Mouse (Mus musculus): Measurements from ENCODE around the gene Anks3. TPM values are rescaled to one million over a fixed set of nuclear protein-coding genes. Genes with fewer than 3 reads are reported as not detected.

The Anks3 gene
- polyA plus RNA-seq, 1 experiment from 2014 or later = 41.3 TPM

- Histone ChIP-seq H3K4me2 (ENCODE audit: low read depth, low read length) (no peak overlapping the region), H3K27me3 (replicated peaks; ENCODE audit: control insufficient read depth, insufficient read depth, low read length) (no peaks in the 10 kb centered on the region), H3K27ac (ENCODE audit: low read length) (no peak overlapping the region), H3K4me3 (ENCODE audit: low read length) (no peak overlapping the region), H3K9me3 (ENCODE audit: control insufficient read depth, low read length) (no peaks in the 10 kb centered on the region), H3K9ac (ENCODE audit: low read depth, low read length) (no peak overlapping the region), H3K36me3 (ENCODE audit: control insufficient read depth, insufficient read depth, low read length) (peaks cover 14% of the 10 kb centered on the region), H3K4me1 (ENCODE audit: control insufficient read depth, insufficient read depth, low read length) (peaks cover 2% of the 10 kb centered on the region; the same call in 1 of the 2 replicates)
- 90% methylated on average over 2 of the region's 2 CpGs for WGBS
- ATAC-seq = no peak
Measured at GRCm38 (mm10) chr16:4916608-4917007, 47.4 kb downstream of the Anks3 start.

- no peak for ATAC-seq
- Histone ChIP-seq H3K4me1 (ENCODE audit: control insufficient read depth, insufficient read depth, low read length) (peaks cover 2% of the 10 kb centered on the region; the same call in 1 of the 2 replicates), H3K4me2 (ENCODE audit: low read depth, low read length) (no peak overlapping the region), H3K36me3 (ENCODE audit: control insufficient read depth, insufficient read depth, low read length) (peaks cover 17% of the 10 kb centered on the region), H3K27me3 (replicated peaks; ENCODE audit: control insufficient read depth, insufficient read depth, low read length) (no peaks in the 10 kb centered on the region), H3K27ac (ENCODE audit: low read length) (no peak overlapping the region), H3K4me3 (ENCODE audit: low read length) (no peak overlapping the region), H3K9ac (ENCODE audit: low read depth, low read length) (no peak overlapping the region), H3K9me3 (ENCODE audit: control insufficient read depth, low read length) (no peaks in the 10 kb centered on the region)
- WGBS = 91% methylated on average over 3 of the region's 3 CpGs
Measured at GRCm38 (mm10) chr16:4915931-4916330, 48.1 kb downstream of the Anks3 start.

- no peaks in the 10 kb centered on the region for H3K9me3 ChIP-seq (ENCODE audit: control insufficient read depth, low read length)
- H3K27ac ChIP-seq (ENCODE audit: low read length) = peak overlapping the region; percentile 62; the same call in 1 of the 2 replicates
- peaks cover 2% of the 10 kb centered on the region; the same call in 1 of the 2 replicates for H3K4me1 ChIP-seq (ENCODE audit: control insufficient read depth, insufficient read depth, low read length)
- peak; percentile 79 for ATAC-seq
- no peak overlapping the region for H3K4me3 ChIP-seq (ENCODE audit: low read length)
- no peak overlapping the region for H3K4me2 ChIP-seq (ENCODE audit: low read depth, low read length)
- no peak overlapping the region for H3K9ac ChIP-seq (ENCODE audit: low read depth, low read length)
- WGBS = 32% methylated on average over 12 of the region's 12 CpGs
- H3K27me3 ChIP-seq (replicated peaks; ENCODE audit: control insufficient read depth, insufficient read depth, low read length) = no peaks in the 10 kb centered on the region
- H3K36me3 ChIP-seq (ENCODE audit: control insufficient read depth, insufficient read depth, low read length) = peaks cover 25% of the 10 kb centered on the region
Measured at GRCm38 (mm10) chr16:4913783-4914735, 49.9 kb downstream of the Anks3 start.

GRCm38 (mm10) chr16:4912907-4913782, 50.9 kb downstream of the Anks3 start:
- H3K27me3 ChIP-seq (replicated peaks; ENCODE audit: control insufficient read depth, insufficient read depth, low read length) = no peaks in the 10 kb centered on the region
- H3K9me3 ChIP-seq (ENCODE audit: control insufficient read depth, low read length) = no peaks in the 10 kb centered on the region
- peak; percentile 24 for ATAC-seq
- 70% methylated on average over 11 of the region's 11 CpGs for WGBS
- H3K9ac ChIP-seq (ENCODE audit: low read depth, low read length) = no peak overlapping the region
- H3K36me3 ChIP-seq (ENCODE audit: control insufficient read depth, insufficient read depth, low read length) = peaks cover 26% of the 10 kb centered on the region
- H3K4me3 ChIP-seq (ENCODE audit: low read length) = no peak overlapping the region
- peak overlapping the region; percentile 62 for H3K27ac ChIP-seq (ENCODE audit: low read length)
- H3K4me2 ChIP-seq (ENCODE audit: low read depth, low read length) = no peak overlapping the region
- peaks cover 2% of the 10 kb centered on the region; the same call in 1 of the 2 replicates for H3K4me1 ChIP-seq (ENCODE audit: control insufficient read depth, insufficient read depth, low read length)

- peak overlapping the region; percentile 62; the same call in 1 of the 2 replicates for H3K27ac ChIP-seq (ENCODE audit: low read length)
- H3K36me3 ChIP-seq (ENCODE audit: control insufficient read depth, insufficient read depth, low read length) = peaks cover 30% of the 10 kb centered on the region
- no peaks in the 10 kb centered on the region for H3K27me3 ChIP-seq (replicated peaks; ENCODE audit: control insufficient read depth, insufficient read depth, low read length)
- H3K4me2 ChIP-seq (ENCODE audit: low read depth, low read length) = no peak overlapping the region
- no peak for ATAC-seq
- H3K9me3 ChIP-seq (ENCODE audit: control insufficient read depth, low read length) = no peaks in the 10 kb centered on the region
- H3K4me1 ChIP-seq (ENCODE audit: control insufficient read depth, insufficient read depth, low read length) = peaks cover 2% of the 10 kb centered on the region; the same call in 1 of the 2 replicates
- no peak overlapping the region for H3K9ac ChIP-seq (ENCODE audit: low read depth, low read length)
- 80% methylated on average over 10 of the region's 10 CpGs for WGBS
- no peak overlapping the region for H3K4me3 ChIP-seq (ENCODE audit: low read length)
Measured at GRCm38 (mm10) chr16:4912074-4912648, 51.8 kb downstream of the Anks3 start.

GRCm38 (mm10) chr16:4910758-4911157, 53.2 kb downstream of the Anks3 start:
- WGBS = 96% methylated on average over 8 of the region's 8 CpGs
- H3K4me2 ChIP-seq (ENCODE audit: low read depth, low read length) = no peak overlapping the region
- peaks cover 28% of the 10 kb centered on the region for H3K36me3 ChIP-seq (ENCODE audit: control insufficient read depth, insufficient read depth, low read length)

GRCm38 (mm10) chr16:4909745-4910144, 54.3 kb downstream of the Anks3 start:
- Histone ChIP-seq H3K4me2 (ENCODE audit: low read depth, low read length) (no peak overlapping the region), H3K27me3 (replicated peaks; ENCODE audit: control insufficient read depth, insufficient read depth, low read length) (no peaks in the 10 kb centered on the region), H3K4me1 (ENCODE audit: control insufficient read depth, insufficient read depth, low read length) (peaks cover 12% of the 10 kb centered on the region), H3K36me3 (ENCODE audit: control insufficient read depth, insufficient read depth, low read length) (peaks cover 28% of the 10 kb centered on the region), H3K4me3 (ENCODE audit: low read length) (no peak overlapping the region), H3K9ac (ENCODE audit: low read depth, low read length) (no peak overlapping the region), H3K9me3 (ENCODE audit: control insufficient read depth, low read length) (no peaks in the 10 kb centered on the region), H3K27ac (ENCODE audit: low read length) (no peak overlapping the region)
- no peak for ATAC-seq
- 96% methylated on average over 2 of the region's 2 CpGs for WGBS

More at GRCm38 (mm10) chr16:4910758-4911157, 53.2 kb downstream of the Anks3 start:
- Histone ChIP-seq H3K27me3 (replicated peaks; ENCODE audit: control insufficient read depth, insufficient read depth, low read length) (no peaks in the 10 kb centered on the region), H3K4me3 (ENCODE audit: low read length) (no peak overlapping the region), H3K9ac (ENCODE audit: low read depth, low read length) (no peak overlapping the region), H3K27ac (ENCODE audit: low read length) (no peak overlapping the region), H3K4me1 (ENCODE audit: control insufficient read depth, insufficient read depth, low read length) (peaks cover 6% of the 10 kb centered on the region), H3K9me3 (ENCODE audit: control insufficient read depth, low read length) (no peaks in the 10 kb centered on the region)
- ATAC-seq = no peak

GRCm38 (mm10) chr16:4907972-4908371, 56.0 kb downstream of the Anks3 start:
- no peak overlapping the region for H3K4me2 ChIP-seq (ENCODE audit: low read depth, low read length)
- H3K9me3 ChIP-seq (ENCODE audit: control insufficient read depth, low read length) = no peaks in the 10 kb centered on the region
- no peaks in the 10 kb centered on the region for H3K27me3 ChIP-seq (replicated peaks; ENCODE audit: control insufficient read depth, insufficient read depth, low read length)
- 64% methylated on average over 5 of the region's 5 CpGs for WGBS
- no peak for ATAC-seq
- H3K4me3 ChIP-seq (ENCODE audit: low read length) = no peak overlapping the region
- H3K9ac ChIP-seq (ENCODE audit: low read depth, low read length) = no peak overlapping the region
- peaks cover 28% of the 10 kb centered on the region for H3K36me3 ChIP-seq (ENCODE audit: control insufficient read depth, insufficient read depth, low read length)
- no peak overlapping the region for H3K27ac ChIP-seq (ENCODE audit: low read length)
- H3K4me1 ChIP-seq (ENCODE audit: control insufficient read depth, insufficient read depth, low read length) = peaks cover 22% of the 10 kb centered on the region

GRCm38 (mm10) chr16:4907386-4907785, 56.6 kb downstream of the Anks3 start:
- Histone ChIP-seq H3K27ac (ENCODE audit: low read length) (no peak overlapping the region), H3K4me3 (ENCODE audit: low read length) (no peak overlapping the region), H3K9ac (ENCODE audit: low read depth, low read length) (no peak overlapping the region), H3K4me1 (ENCODE audit: control insufficient read depth, insufficient read depth, low read length) (peaks cover 22% of the 10 kb centered on the region), H3K4me2 (ENCODE audit: low read depth, low read length) (no peak overlapping the region), H3K27me3 (replicated peaks; ENCODE audit: control insufficient read depth, insufficient read depth, low read length) (no peaks in the 10 kb centered on the region), H3K9me3 (ENCODE audit: control insufficient read depth, low read length) (no peaks in the 10 kb centered on the region), H3K36me3 (ENCODE audit: control insufficient read depth, insufficient read depth, low read length) (peaks cover 26% of the 10 kb centered on the region)
- no peak for ATAC-seq
- WGBS = 77% methylated on average over 2 of the region's 2 CpGs
